Mouse (Mus musculus) erythroblast, adult 5-6 weeks (primary cell): ENCODE measurements around the gene Tmem107. TPM values are rescaled to one million over a fixed set of nuclear protein-coding genes. Genes with fewer than 3 reads are reported as not detected.

Experiments
- ATAC-seq: replicated peaks from 2 replicates; pipeline ENCODE4 v1.8.0; 2016; ENCODE audit warnings: moderate number of reproducible peaks, mild to moderate bottlenecking, moderate TSS enrichment, inconsistent platforms; ENCODE audit not compliant: poor library complexity, low FRiP score, severe bottlenecking
- total RNA-seq, 2 experiments: library from RNA; stranded (forward) in 1 of 2; stranded (reverse) in 1 of 2; fragments of 150-400 nt in 1 of 2; fragments of 200-764, 138-1000 nt in 1 of 2; gene quantifications; 2 replicates each; pipeline versions ENCODE4 v1.2.3 to v1.2.4; 2015 to 2017; ENCODE audit warnings: low replicate concordance in 2 of 2

The Tmem107 gene
- total RNA-seq, 2 experiments from 2014 or later = 2.3 to 3.9 TPM

DNA sequence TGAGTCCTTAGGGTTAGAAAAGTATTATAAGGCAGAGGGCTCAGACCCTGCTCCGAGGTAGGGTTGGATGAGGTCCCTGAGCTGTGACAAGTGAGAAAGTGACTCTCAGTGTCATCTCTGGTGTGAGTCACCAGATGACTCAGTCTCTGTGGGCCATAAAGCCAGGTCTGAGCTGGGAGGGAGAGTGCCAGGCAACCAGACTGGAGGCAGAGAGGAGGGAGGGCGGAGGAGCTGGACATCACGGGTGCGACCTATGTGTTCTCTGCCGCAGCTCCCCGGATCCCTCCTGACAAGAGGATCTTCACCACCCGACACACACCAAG, 31.8 kb downstream of the Tmem107 start:
- ATAC-seq = no peak

DNA sequence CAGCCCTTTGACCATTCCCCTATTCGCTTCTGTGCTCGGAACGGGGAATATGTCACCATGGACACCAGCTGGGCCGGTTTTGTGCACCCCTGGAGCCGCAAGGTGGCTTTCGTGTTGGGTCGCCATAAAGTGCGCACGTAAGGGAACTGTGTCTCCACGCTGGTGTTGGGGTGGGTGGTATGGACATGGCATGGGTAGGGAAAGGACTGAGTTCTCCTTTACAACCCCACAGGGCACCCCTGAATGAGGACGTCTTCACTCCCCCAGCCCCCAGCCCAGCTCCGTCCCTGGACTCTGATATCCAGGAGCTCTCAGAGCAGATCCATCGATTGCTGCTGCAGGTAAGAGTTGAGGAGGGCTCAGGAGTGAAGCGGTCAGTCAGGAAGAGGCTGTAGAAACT, 32.5 kb downstream of the Tmem107 start:
- no peak for ATAC-seq

DNA sequence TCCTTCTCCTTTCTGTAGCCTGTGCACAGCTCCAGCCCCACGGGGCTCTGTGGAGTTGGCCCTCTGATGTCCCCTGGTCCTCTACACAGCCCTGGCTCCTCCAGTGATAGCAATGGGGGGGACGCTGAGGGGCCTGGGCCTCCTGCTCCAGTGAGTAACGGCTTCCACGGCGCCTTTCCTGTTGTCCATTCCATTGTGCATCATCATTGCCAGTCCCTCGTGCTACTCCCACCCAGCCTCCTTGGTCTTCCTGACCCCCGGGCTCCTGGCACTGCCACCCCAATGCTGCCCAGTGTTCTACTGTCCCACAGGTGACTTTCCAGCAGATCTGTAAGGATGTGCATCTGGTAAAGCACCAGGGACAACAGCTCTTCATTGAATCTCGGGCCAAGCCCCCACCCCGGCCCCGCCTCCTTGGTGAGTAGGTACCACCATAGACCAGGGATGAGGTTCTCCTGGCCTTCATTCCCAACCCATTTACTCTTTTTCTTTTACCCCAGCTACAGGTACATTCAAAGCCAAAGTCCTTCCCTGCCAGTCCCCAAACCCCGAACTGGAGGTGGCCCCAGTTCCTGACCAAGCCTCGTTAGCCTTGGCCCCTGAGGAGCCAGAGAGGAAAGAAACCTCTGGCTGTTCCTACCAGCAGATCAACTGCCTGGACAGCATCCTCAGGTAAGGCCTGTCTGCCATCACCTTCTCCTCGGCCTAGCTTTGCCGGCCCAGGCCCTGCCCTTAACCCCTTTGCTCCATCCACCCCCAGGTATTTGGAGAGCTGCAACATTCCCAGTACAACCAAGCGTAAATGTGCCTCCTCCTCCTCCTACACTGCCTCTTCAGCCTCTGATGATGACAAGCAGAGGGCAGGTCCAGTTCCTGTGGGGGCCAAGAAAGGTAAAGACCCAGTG, 33.2 kb downstream of the Tmem107 start:
- ATAC-seq = no peak

DNA sequence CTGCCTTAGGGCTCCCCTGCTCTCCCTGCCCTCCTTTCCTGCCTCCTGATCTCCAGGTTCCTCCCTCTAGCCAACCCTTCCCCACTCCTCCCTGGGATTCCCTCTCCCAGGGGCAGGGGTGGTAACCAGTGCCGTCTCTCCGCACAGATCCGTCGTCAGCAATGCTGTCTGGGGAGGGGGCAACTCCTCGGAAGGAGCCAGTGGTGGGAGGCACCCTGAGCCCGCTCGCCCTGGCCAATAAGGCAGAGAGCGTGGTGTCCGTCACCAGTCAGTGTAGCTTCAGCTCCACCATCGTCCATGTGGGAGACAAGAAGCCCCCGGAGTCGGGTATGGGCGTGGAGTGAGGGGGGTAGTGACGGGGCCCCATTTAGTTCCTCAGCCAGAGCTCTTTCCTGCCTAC, 33.9 kb downstream of the Tmem107 start:
- ATAC-seq = no peak

DNA sequence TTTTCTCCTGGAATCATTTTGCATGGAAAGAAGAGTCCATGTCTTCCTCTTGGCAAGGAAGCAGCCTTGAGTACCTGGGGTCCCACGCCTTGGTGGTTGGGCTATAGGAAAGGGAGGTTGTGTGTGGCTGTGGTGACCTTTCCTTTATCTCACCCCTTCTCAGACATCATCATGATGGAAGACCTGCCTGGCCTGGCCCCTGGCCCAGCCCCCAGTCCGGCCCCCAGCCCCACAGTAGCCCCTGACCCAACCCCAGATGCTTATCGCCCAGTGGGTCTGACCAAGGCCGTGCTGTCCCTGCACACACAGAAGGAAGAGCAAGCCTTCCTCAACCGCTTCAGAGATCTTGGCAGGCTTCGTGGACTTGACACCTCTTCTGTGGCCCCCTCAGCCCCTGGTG, 34.6 kb downstream of the Tmem107 start:
- ATAC-seq = no peak

DNA sequence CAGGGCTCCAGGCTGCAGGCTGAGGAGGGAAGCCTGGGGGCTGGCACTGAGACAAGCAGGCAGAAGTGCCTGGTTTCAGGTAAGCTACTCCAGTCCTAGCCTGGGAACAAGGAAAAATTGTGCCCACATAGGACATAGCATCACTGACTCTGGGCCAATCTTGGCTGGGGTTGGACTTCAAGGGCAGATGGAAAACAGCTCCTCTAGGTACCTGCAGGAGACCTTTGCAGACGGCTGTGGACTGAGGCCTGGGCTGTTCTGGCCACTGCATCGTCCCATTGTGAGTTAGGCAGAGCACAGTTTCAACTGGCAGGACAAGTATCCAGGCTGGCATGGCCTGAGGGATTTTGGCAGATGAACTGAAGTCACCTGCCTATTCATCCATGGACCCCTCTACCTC, 35.2 kb downstream of the Tmem107 start:
- no peak for ATAC-seq

DNA sequence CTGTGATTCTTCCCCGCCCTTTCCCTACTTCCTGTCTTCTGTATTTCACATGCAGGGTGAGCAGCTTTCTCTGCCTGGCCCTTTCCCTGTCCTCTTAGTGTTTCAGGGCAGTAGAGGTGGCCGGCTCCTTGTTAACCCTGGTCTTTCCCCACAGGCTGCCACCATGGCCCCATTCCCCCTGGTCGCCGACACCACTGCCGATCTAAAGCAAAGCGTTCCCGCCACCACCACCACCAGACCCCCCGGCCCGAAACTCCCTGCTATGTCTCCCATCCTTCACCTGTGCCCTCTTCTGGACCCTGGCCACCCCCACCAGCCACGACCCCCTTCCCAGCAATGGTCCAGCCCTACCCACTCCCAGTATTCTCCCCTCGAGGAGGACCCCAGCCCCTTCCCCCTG, 35.7 kb downstream of the Tmem107 start:
- no peak for ATAC-seq

DNA sequence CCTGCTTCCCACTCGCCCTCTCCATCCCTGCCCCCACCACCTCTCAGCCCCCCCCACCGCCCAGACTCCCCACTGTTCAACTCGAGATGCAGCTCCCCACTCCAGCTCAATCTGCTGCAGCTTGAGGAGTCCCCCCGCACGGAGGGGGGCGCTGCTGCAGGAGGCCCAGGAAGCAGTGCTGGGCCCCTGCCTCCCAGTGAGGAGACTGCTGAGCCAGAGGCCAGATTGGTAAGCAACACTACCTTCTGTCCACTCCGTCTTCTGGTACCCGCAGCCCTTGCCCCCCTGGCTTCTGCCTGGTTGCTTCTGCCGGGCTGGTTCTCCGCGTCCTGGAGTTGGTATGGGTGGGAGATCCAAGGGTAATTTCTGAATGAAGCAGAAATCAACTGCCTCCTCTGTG, 36.2 kb downstream of the Tmem107 start:
- ATAC-seq = no peak

DNA sequence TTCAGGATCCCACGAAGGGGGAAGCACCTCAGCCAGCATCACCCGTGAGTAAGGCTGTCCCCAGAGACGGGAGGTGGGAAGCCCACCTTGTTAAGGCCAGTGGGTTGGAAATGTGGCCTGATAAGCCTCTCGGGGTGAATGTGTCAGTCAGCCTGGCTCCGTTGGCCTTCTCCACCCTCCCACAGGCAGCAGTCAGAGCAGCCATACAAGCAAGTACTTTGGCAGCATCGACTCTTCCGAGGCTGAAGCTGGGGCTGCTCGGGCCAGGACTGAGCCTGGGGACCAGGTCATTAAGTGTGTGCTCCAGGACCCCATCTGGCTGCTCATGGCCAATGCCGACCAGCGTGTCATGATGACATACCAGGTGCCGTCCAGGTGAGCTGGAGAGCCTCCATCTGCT, 37.1 kb downstream of the Tmem107 start:
- no peak for ATAC-seq

DNA sequence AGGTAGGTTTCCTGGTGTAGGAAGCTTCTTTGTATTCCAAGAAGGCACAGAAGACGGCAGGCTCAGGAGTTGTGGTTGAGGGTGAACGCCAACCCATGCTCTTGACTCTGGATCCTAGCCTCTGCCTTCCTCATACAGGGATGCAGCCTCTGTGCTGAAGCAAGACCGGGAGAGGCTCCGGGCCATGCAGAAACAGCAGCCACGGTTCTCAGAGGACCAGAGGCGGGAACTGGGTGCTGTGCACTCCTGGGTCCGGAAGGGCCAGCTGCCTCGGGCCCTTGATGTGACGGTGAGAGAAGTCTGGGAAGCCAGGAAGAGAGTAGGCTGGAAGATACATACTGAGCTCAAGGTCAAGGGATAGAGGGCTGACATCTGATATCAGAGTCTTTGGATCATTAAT, 37.6 kb downstream of the Tmem107 start:
- ATAC-seq = no peak

DNA sequence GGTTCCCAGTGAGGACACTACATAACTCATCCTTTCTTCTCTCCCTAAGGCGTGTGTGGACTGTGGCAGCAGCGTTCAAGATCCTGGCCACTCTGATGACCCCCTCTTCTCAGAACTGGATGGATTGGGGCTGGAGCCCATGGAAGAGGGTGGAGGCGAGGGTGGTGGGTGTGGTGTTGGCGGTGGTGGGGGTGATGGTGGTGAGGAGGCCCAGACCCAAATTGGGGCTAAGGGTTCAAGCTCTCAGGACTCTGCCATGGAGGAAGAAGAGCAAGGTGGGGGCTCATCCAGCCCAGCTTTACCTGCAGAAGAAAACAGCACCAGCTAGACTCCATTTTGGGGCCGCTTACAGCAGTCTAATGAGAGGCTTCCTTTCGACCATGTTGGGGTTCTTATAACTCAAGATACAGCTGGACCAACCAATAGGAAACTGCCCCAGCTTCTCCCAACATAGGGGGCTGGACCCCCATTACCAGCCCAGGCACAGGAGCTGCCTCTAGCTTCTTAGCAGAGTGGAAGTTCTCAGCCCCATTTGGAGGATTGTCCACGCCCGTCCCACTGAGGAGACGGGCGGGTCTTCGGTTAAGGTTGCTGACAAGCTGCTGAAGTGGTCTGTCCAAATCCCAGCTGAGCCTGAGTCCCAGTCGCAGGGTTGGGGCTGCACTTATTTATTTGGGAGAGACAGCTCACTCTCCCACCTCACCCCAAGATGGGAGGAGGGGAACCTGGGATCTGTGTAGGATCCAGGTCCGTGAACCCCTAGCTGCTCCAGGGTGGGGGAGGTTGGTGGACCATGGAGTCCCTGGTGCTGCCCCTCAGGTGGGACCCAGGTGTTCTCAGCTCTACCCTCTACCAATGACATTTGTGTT, 38.7 kb downstream of the Tmem107 start:
- ATAC-seq = no peak

DNA sequence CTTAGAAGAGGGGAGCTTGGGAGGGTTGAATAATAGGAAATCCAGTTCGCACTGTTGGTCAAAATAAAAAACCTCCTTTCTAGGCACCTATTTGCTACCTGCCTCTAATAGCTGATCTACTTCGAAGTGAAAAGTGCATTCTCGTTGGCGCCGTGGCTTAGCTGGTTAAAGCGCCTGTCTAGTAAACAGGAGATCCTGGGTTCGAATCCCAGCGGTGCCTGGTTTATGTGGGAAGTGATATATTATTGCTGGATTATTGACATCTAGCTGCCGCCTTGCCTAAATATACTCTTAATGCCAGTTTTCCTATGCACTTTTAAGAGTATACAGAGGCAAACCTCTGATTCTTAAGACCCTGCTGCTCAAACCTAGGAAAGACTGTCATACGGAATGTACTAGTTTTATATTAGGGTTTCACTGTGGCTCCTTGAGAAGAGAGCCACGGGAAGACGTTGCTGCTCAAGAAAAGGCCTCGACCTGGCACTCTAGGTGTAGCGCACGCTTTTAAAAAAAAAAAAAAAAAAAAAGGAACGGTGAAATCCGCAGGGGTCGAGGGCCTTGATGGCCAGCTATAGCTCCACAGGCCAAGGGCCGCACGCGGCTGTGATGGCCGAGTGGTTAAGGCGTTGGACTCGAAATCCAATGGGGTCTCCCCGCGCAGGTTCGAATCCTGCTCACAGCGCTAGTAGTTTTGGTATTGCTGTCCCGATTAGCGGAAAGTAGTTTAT, 39.9 kb downstream of the Tmem107 start:
- ATAC-seq = peak; percentile 70

DNA sequence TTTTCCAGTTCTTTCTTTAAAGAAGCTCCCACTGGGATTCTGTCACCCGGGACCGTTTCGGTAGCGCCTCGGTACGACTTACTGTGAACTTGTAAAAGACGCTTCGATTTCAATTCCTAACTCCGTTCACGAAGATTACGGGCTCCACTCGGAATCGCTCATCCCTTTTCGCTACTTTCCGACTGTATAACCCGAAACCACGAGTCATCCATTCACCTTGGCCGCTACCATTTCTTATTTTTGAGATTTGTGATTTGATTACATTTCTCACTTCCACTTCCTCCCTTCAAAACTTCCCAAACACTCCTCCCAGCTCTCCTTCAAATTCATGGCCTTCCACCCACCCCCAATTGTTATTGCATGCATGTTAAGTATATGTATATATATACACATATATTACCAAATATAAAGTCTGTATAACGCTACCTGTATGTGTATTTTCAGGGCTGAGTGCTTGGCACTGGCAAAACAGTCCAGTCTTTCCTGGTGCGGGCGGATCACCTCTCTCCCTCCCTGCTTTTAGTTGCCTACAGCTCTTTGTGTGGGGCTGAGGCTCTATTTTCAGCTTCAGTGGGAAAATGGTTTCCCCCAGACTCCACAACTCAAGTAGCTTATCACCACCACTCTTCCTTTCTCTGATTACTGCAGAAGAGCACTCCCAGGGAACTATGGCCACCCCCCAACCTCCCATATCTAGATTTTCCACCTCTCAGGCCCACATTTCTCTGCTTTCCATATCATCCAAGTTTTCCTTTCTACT, 40.6 kb downstream of the Tmem107 start:
- peak; percentile 18; the same call in 1 of the 2 replicates for ATAC-seq

DNA sequence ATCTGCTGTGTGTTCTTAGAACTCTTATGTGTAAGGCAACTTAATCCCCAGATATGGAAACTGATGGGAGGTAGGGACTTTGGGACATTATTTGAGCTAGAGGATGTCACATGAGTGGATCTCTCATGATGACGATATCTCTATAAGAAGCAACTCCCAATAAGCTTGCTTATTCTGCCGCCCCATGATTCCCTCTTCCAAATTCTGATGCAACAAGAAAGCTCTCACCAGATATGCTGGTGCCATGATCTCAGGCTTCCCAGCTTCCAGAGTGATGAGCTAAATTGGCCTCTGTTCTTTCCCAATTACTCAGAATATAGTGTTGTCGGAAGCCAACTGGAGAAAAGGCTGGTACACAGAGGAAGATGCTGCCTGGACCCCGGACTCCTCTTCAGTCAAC, 41.3 kb downstream of the Tmem107 start:
- ATAC-seq = no peak

DNA sequence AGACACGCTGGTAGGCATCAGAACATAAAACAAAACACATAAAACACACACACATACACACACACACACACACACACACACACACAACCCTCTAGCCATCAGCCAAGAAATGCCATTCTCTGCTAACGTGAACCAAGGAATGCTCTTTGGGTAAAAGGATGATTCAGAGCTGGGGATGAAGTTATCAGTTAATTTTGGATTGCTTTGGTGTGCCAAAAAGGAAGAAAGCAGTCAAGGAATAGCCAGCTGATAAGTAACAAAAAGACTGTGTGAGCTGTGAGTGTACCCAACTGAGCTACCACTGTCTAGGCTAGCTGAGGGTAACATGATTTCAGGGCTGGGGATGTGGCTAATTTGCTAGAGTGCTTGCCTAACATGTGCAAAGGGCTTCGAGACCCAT, 43.4 kb downstream of the Tmem107 start:
- ATAC-seq = no peak

DNA sequence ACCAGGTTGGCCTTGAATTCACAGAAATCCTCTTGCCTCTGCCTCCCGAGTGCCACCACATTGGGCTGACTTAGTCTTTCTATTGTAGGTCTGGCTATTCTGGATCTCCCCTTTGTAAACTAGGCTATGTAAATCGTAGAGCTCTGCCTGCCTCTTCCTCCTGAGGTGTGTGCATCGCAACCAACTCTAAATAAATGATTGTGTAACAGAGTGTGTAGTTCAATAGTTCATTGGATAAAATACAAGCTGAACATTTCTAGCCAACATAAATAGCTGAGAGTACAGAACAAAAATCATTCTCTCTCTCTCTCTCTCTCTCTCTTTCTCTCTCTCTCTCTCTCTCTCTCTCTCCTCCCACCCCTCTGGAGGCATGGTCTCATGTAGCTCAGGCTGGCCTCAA, 44.0 kb downstream of the Tmem107 start:
- ATAC-seq = no peak

DNA sequence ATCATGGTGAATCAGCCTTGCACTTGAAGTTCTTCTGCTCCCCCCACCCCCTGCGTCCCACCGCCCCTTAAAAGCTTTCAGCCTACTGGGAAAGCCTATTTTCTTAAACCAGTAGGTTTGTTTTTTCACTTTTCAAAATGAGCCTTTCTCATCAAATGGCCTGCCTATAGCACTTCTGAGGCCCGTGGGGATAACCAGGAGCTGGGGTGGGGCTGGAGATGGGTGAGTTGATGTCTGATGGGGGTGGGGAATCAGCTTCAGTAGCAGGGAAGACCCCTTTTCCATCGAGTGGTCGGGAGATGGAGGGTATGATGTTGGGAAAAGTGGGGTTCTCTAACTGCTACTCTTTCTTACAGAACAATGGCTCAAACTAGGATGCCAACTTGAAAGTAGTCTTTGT, 46.2 kb downstream of the Tmem107 start:
- ATAC-seq = no peak

DNA sequence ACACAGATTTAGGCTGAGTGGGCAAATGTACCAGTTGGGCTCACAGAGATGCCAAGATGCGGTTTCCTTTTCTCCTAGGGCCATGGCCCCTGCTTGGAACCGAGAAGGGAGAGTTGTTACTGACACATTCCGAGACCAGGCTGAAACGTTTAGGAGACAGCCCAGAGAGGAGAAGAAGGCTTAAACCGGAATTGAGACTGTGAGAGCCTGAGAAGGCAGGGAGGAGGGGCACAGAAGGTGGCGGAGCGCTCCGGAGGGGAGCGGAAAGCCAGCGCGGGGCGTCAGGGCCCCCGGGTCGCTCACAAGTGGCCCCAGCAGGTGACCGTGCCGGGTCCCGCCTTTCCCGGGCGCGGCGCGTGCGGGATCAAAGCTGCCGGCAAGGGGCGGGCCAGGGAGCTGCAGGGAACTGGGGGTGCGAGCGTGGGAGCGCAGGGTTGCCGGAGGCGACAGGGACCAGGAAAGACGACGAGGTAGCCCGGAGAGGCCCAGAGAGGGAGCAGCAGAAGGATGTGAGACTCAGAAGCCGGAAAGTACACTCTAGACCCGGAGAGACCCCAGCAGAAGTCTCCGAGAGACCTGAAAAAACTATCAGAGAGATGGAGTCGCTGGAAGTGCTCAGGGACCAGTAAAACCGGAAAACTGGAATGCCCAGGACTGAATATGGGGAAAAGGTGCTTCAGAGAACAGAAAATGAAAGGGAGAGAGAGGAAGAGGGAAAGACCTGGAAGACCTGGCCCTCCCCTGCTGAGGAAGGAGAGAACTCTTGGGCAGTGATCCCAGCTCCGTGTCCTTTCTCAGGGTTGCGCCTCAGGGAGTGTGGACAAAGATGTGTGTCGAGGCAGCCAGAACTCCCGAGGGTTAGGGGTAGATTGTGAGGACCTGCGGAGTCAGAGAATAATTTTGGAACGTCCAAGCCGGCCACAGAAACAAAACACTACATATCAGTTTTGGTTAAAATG, 47.4 kb downstream of the Tmem107 start:
- peak; percentile 41 for ATAC-seq

DNA sequence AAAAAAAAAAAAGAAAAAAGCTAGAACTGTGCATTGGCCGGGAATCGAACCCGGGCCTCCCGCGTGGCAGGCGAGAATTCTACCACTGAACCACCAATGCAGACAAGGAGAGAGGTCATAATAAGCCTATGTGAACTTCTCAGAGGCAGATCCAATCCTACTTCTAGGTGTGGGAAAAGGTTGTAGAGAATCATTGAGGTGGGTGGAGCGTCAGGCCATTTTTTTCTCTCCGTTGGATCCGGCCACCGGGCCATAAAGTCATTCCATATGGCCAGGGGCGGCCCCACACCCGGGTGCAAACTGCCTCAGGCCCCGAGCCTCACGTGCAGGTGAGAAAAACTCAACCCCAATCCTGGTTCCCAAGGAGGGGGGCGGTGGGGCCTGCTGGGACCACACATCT, 48.2 kb downstream of the Tmem107 start:
- ATAC-seq = peak; percentile 36
